Mouse (Mus musculus) heart, postnatal 10 days (tissue): Measurements from ENCODE around the gene Nrgn. TPM values are rescaled to one million over a fixed set of nuclear protein-coding genes. Genes with fewer than 3 reads are reported as not detected.
A peak's percentile ranks its signal among the peaks of the same experiment; 100 is the strongest.

Source experiments
- DNase-seq, 2 experiments: peaks; one replicate each; pipeline ENCODE4 v3.0.0; 2021
- intact Hi-C: fragments of 180-260 bp; cut with DNase I; formaldehyde crosslinking; loops from one replicate; pipeline ENCODE4 v1.15.1; 2025
- total RNA-seq, 2 experiments: library from RNA; stranded (reverse); gene quantifications; 2 replicates each; pipeline ENCODE4 v1.2.3; 2021

Gene Nrgn
- total RNA-seq, 2 experiments from 2014 or later, result 3.1 to 5.6 TPM

DNA sequence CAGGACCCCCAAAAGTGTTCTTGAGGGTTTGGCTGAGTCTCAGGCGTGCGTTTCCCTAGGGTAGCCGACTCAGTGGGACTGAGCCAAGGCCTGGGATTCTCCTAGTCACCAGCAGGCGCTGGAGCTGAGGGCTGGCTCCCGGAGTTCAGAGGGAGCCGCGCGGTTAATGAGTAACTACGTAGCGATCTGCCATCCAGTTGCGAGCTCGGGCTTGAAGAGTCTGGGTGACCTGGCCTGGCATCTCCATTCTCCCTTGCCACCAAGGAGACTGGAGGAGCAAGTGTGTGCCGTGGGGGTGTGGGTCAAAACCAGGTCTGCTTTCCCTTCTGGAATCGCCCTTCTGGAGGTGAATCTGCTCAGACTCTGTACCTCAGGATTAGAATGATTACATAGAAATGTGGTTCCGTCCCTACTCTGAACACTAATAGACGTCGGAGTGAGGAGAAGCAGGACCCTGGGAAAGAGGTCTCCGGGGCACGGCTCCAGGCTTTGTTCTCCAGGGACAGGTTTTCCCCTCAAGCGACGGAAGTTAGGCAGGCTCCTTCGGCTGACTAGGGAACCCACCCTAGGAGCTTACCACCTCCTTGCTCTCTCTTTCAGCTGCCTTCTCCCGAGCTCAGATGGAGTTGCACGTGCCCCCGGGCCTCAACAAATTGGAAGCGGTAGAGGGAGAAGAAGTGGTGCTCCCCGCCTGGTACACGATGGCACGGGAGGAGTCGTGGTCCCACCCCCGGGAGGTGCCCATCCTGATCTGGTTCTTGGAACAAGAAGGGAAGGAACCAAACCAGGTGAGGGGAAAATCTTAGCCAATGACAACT lies 21.6 kb downstream of the Nrgn start:
- intact Hi-C loops, result loop anchor here (1.0 kb wide), 1 partner anchor 9 kb away; no protein-coding TSS in a partner anchor
- DNase-seq, result peak; percentile 66 to 79

DNA sequence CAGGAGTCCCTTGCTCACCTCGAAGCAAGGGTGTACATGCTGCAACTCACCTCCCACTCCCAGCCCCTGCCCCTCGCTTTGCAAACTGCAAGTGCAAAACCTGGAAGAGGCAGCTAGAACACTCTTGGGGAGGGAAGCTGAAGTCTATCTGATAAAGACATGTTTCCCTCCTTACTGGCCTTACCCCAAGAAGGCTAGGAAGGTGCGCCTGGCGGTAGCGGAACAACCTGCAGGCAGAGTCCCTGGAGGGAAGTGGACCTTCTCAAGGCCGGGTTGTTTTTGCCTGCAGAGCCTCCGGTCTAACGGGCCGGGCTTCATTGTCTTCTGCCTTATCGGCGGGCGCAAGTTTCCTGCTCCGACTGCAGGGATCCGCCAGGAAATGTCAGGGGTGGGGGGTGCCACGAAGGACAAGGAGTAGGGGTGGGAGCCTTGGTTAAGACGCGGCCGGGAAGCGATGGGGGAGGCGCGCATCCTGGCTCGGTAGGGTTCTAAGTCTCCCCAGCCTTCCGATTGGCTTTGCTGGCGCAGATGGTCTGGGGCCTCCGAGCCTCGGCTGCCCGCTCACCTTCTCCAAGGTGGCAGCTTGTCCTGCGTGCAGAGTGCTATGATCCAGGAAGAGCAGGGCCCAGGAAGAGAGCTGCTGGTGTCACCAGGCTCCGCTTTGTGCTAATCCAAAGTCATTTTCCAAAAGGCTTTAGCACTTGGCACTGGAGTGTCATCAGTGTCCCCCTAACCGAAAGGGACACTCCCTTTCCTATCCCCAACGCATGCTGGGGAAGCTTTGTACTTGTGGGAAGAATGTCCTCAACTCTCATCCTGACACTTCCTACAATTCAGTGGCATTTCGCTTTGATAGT lies 22.4 kb downstream of the Nrgn start:
- DNase-seq, result peak; percentile 79 to 84
- intact Hi-C loops, result loop anchor here (1.0 kb wide), 1 partner anchor 10 kb away; no protein-coding TSS in a partner anchor

DNA sequence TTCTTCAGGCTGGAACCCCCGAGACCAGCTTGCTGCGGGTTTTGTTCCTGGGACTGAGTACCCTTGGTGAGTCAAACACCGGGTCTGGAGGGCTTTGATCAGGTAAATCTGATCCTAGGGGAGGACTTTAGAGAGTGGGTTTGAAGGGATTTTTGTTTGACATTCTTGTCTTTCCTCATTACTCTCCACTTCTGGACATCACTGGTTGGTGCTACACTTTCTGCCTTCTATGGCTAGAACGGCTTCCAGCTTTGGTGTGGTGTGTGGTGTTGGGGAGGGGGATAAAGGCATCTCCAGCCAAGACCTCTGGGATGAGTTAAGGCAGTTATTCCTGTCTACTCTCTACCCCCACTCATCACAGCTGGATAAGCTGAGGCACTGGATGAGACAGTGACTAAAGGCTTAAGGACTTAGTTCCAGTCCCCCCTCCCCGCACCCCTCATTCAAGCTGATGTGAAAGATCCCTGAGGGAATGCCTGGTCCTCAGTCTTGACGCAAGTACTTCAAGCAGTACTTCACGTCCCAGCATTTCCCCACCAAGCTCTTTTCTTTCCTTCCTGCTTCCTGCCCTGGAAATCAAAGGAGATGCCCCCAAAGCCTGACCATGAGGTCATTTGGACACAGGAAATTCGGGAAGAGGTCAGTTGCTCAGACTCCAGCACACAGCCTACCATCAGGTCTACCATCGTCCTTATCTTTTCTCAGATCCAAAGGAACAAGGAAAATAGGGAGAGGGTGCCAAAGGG lies 24.3 kb downstream of the Nrgn start:
- peak in 1 of 2 experiments; percentile 42 for DNase-seq
- intact Hi-C loops, result no loop called here

DNA sequence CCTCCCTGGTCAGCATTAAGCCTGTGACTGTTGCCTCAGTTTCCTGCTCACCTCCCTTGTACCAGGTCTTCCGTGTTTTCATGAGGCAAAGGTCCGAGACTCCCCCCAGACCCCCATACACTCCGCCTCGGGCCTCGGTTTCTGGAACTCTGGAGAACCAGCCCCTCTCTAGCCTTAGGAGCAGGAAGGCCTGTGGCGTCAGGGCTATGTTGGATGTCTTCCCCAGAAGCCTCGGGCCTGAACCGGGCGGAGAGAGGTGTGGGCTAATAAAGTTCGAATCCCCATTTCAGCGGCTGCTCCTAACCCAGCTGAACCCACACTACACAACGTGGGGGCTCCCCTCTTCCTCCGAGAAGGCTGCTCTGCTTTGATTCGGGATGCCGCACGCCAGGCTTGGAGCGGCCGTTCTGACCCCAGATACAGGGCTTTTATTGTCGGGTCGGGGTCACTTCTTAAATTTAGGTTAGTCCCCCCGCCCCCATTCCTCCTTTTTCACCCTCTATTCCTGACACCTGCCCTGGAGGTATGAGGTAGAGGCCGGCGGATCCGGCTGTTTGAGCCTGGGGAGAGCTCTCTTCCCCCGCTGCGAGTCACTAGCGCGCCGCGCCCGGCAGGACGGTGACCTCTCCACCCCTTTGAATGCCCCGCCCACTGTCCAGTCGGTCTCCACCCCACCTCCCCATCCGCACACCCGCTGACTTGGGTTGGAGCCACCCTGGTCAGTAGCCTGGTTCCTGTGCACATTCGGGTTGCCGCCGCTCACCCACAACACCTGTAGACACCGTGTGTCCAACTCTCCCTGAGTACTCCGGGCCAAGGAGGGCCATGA lies 25.1 kb downstream of the Nrgn start, which contains the start of gene Esam:
Gene Esam (plus strand): TSS at position 683 of the 829 bp plus-strand sequence.
- intact Hi-C loops, result loop anchor here (2.0 kb wide), 1 partner anchor 85 kb away; the partner anchor contains the start of gene Spa17

DNA sequence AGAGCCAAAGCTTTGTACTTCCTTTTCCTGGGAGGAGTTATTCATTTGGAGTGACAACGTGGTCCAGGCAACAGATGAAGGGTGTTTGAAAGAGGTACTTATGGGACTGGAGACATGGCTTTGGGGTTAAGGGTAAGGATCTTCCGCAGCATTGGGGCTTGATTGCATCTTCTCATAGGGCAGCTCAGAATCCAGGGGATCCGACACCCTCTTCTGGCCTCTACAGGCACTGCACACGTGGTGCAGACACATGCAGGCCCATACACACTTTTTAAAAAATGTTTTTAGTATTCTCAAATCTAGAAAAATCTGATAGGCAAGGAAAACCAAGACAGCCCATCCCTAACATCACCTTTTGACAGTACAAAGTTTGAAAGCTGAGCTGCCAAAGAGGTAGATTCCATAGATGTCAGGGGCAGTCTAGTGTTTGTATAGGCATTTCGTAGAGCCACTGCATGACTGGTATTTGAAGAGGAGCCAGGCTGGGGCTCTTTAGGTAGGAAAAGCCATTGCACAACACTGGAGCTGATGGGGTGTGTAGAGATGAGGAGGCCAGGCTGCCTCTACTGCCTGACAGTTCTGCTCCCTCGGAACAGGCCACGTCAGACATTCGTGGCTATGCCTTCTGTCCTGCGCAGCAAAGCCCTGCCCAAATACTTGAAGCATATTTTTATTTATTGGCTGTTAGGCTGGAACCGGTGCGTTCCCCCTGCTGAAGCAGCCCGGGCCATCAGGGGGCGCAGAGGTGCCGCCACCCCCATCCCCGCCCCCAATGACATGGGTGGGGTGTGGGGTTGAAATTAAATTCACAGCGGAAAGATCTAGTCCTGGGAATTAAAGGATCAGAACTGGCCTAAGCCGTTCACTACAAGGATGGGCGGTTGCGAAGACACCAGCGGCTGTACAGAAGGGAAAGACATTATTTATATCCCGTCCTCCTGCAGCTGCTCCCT lies 26.0 kb downstream of the Nrgn start:
- DNase-seq, result peak; percentile 43 to 46
- intact Hi-C loops, result loop anchor here (2.0 kb wide), 1 partner anchor 86 kb away; the partner anchor contains the start of gene Spa17

More for the DNA sequence above, 25.1 kb downstream of the Nrgn start, which contains the start of gene Esam:
- DNase-seq, result peak; percentile 83 to 85

DNA sequence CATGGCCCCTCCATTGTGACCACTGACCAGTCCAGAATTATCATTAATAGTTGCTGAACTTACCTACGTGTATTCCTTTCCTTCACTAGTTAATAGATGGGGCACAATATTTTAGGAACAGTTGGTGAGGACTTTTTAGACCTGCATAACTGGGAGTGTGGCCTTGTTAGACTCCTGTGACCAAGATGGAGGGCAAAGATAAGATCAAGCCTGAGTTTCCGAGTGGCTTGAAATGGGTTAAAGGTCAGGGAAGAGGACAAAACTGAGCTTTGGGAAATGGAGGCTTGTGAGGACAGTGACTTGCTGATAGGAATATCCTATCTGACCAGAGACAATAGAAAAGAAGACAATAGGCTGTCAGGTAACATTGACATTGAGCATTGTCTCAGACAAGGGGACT lies 27.2 kb downstream of the Nrgn start:
- intact Hi-C loops, result no loop called here
- no peak for DNase-seq

DNA sequence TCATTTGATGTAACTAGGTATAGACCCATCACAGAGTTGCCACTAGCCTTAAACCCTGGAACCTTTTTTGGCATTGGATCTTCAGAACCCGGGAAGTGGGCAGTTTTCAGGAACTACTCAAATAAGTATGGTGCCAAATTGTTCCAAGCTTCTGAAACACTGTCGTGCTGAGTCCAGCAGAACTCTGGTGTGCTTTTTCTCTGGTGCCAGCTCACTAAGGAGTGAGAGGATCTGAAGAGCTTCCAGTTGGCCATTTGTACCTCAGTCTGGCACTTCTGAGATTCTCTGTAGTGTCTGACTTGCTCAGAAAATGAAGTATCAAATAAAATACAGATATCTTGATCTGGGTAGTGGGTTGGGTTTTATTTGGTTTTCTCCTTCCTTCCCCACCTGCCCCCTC lies 32.7 kb downstream of the Nrgn start:
- intact Hi-C loops, result no loop called here
- no peak for DNase-seq

DNA sequence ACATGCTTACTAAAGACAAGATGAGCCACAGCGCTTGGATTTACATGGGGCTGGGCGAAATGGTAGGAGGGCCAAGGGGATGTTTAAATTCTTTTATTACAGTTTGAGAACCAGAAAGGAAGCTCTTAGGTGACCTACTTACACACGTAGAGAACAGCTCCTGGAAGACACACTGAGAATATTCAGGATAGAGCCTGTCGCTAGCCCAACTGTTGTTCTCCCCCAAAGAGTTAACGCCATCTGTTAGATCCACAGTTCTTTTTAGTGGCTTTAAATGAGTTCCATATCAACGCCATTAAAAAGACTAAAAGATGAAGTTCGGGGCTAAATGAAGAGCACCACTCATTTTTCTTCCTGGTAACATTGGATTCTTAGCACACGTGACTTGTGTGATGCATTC lies 33.7 kb downstream of the Nrgn start:
- intact Hi-C loops, result no loop called here
- no peak for DNase-seq

DNA sequence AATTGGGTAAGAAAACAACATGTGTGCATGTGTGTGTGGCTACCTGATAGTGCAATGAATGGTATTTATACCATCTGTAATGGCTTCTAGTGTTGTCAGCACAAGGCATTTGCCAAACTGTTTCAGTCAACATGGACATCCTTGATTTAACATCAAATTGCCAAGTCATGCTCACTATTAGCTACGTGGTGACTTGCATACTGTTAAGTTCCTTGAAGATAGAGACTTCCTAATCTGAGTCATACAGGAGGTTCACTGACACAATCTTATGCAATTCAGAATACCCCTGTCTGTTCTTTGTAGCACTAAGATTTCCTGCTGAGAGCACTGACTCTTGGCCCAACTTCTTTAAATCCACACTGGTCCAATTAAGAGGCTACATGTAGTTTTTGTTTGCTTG lies 35.2 kb downstream of the Nrgn start:
- no peak for DNase-seq
- intact Hi-C loops, result no loop called here

DNA sequence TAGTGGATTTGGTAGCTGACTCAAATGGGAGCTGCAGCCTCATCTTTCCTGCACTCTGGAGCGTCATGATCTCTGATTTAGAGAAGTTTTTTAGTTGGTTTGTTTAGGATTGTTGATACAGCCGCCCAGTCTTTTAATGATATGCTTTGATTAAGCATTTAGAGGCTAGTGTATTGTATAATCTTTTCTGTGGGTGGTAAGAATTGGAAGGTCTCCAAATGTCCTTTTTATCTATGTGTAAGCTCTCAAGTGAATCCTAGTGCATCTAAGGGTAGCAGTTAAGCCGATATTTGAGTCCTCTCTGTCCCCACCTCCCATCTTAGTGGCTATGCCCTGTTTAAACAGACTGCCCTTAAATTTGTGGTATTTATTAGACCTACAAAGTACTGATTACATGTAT lies 38.2 kb downstream of the Nrgn start:
- DNase-seq, result no peak
- intact Hi-C loops, result no loop called here

DNA sequence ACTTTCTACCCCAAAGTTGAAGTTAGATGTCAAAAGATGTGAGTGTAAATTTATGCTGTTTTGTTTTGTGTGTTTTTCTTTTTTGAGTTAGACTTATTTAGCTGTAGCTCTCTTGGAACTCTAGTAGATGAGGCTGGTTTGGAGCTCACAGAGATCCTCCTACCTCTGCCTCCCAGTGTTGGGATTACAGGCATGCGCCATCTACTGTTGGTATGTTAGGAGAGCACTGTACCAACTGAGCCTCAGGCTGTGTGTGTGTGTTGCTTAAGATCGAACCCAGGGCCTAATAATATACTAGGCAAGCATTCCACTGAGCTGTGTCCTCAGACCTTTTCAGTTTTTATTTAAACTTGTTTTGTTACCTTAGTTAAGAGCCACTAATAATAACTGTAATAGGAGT lies 40.6 kb downstream of the Nrgn start:
- intact Hi-C loops, result no loop called here
- DNase-seq, result no peak

DNA sequence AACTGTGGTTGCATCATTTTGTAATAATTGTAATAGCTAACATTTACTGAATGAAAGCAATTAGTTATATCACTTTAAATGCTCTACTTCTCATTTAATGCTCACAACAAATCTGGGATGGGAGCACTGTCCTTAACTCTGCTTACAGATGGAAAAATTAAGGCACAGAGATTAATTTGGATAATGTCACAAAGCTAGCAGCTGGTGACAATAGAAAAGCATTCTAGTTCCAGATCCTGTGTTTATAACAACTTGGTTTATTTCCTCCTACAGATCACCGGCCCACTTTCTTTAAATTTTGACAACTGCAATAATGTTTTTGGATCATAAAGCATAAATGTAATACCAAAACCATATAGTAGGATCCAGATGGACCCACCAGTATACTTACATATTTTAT lies 46.7 kb downstream of the Nrgn start:
- intact Hi-C loops, result no loop called here
- no peak for DNase-seq

DNA sequence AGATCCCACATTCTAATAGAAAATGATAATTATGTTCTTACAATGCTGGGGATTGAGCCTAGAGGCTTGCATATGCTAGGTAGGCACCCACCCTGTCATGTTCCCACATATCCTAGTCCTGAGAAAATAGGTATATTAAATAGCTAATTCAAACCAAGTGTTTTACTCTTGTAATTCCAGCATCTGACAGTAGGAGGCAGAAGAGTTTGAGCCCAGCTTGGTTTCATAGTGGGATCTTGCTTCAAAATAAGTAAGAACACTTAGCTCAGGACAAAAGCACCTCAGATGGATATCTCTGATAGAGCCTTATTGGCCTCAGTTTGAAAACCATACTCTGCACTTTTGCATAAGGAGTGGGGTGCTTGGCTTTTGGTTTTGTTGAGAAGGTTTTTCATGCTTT lies 48.4 kb downstream of the Nrgn start:
- intact Hi-C loops, result no loop called here
- DNase-seq, result no peak

DNA sequence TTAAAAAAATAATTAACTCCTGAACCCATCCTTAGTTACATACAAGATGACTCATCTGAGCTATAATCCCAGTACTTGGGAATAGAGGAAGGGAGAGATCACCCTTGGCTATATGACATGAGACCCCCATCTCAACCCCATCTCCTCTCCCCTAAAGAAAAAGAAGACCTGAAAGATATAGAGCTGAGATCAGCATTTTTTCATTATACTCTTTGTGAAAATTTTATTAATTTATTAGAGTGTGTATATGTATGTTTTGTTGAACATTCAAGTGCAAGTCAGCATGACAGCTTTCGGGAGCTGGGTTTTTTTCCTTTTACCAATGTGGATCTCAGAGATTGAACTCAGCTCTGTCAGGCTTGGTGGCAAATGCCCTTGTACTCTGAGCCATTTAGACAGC lies 51.5 kb downstream of the Nrgn start:
- no peak for DNase-seq

DNA sequence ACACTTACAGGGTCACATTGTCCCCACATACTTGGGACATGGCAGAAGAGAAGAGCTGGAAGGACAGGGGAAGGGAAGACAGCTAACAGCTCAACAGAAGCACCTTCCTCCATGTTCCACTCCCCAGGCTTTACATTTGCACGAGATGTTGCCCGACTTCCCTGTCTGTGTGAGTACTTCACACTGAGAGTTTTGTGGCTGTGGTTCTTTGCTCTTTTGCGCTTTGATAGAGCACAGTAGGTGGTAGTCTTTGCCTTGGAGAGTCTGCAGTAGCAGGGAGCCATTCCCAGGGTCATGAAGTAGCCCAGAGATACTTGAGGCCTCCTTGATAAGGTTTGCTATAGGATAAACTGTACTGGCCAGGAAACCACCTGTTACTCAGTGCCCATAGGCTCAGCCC lies 52.5 kb downstream of the Nrgn start:
- no peak for DNase-seq
- intact Hi-C loops, result no loop called here

More for the DNA sequence above, 51.5 kb downstream of the Nrgn start:
- intact Hi-C loops, result no loop called here

DNA sequence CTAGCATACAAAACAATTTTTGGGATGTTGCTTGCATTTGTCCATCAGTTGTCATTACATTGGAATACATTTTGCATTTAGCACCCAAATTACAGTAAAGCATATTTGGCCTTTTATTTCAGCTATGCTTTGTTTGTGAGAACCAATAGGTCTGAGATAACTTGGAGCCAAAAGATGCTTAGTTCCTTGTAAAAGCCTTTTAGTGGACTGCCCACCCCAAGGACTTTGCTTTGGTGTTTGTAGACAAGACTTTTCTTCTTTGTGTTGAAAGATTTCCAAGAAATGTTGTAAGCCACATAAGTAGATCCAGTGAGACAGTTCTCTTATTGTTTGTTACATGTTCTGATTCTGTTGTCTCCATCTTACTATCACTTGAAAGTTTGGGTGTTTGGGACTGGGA lies 56.4 kb downstream of the Nrgn start:
- DNase-seq, result no peak
- intact Hi-C loops, result no loop called here

DNA sequence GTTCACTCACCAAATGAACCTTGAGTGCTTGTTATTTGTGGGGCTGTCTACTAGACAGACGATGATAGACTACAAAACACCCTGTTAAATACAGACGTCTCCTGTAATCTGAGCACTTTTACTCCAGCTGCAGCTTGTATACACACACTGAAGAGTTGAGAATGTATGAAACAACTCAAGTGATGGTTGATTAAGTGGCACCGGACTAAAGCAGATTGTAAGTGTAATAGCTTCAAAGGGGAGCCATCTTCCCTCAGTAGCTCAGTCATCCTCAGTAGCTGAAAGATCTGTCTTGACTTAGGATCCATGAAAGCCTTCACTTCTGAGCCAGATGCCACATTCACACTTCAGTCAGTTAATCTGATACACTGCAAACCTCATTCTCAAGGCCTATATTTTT lies 56.9 kb downstream of the Nrgn start:
- intact Hi-C loops, result no loop called here
- no peak for DNase-seq
